Mouse (Mus musculus) limb, embryonic 13.5 days (tissue): Measurements from ENCODE around the gene Olfr1420. TPM values are rescaled to one million over a fixed set of nuclear protein-coding genes. Genes with fewer than 3 reads are reported as not detected.
"Not testable (repeated sequence)": the region's sequence is repeated elsewhere in the genome, so short reads cannot be mapped to it uniquely, and the experiment has no call there.

Source experiments
- ATAC-seq: fragments of 200-750 bp; cut with Nextera tagmentation; 2 replicates; pipeline ENCODE4 v1.8.0; 2017; ENCODE audit warnings: low read depth, moderate number of reproducible peaks, moderate TSS enrichment; ENCODE audit not compliant: low FRiP score
- H3K27ac ChIP-seq: fragments of 300-500 bp; sonication (generic); 2 replicates; pipeline ENCODE4 v1.5.1; 2015; ENCODE audit warnings: inconsistent platforms, mild to moderate bottlenecking, moderate library complexity
- H3K27me3 ChIP-seq: fragments of 300-500 bp; sonication (generic); 2 replicates; pipeline ENCODE4 v1.6.1; 2015; ENCODE audit warnings: mild to moderate bottlenecking, inconsistent platforms
- H3K36me3 ChIP-seq: fragments of 300-500 bp; sonication (generic); 2 replicates; pipeline ENCODE4 v1.6.1; 2015; ENCODE audit warnings: inconsistent platforms, mild to moderate bottlenecking, moderate library complexity
- H3K4me1 ChIP-seq: fragments of 300-500 bp; sonication (generic); 2 replicates; pipeline ENCODE4 v1.6.1; 2015; ENCODE audit warnings: inconsistent platforms
- H3K4me2 ChIP-seq: fragments of 300-500 bp; sonication (generic); replicated peaks from 2 replicates; pipeline ENCODE4 v1.6.1; 2015; ENCODE audit warnings: inconsistent platforms, mild to moderate bottlenecking, moderate library complexity
- H3K4me3 ChIP-seq: fragments of 300-500 bp; sonication (generic); 2 replicates; pipeline ENCODE4 v1.5.1; 2015; ENCODE audit warnings: moderate library complexity, mild to moderate bottlenecking, inconsistent platforms
- H3K9ac ChIP-seq: fragments of 300-500 bp; sonication (generic); 2 replicates; pipeline ENCODE4 v1.6.1; 2015; ENCODE audit warnings: mild to moderate bottlenecking, inconsistent platforms
- H3K9me3 ChIP-seq: fragments of 300-500 bp; sonication (generic); 2 replicates; pipeline ENCODE4 v1.6.1; 2016; ENCODE audit warnings: inconsistent platforms
- WGBS: fragments of 180-500 bp; shearing (Covaris S2); methylation state at CpG from one replicate; pipeline ENCODE4 v1.1.7; 2015; 5-methylcytosine and 5-hydroxymethylcytosine counted together
- microRNA-seq: library from miRNA; unstranded; fragments of <30 nt; microRNA quantifications from one replicate; pipeline ENCODE4, GENCODE M21; 2016
- polyA plus RNA-seq: library from polyadenylated mRNA; unstranded; fragments of >200 nt; fragmentation: Nextera tagmentation; extraction: Ambion mirVana; gene quantifications from 2 replicates; pipeline ENCODE4 v1.2.1, GENCODE M21; 2015

The Olfr1420 gene
- polyA plus RNA-seq, 1 experiment from 2014 or later = not detected

DNA sequence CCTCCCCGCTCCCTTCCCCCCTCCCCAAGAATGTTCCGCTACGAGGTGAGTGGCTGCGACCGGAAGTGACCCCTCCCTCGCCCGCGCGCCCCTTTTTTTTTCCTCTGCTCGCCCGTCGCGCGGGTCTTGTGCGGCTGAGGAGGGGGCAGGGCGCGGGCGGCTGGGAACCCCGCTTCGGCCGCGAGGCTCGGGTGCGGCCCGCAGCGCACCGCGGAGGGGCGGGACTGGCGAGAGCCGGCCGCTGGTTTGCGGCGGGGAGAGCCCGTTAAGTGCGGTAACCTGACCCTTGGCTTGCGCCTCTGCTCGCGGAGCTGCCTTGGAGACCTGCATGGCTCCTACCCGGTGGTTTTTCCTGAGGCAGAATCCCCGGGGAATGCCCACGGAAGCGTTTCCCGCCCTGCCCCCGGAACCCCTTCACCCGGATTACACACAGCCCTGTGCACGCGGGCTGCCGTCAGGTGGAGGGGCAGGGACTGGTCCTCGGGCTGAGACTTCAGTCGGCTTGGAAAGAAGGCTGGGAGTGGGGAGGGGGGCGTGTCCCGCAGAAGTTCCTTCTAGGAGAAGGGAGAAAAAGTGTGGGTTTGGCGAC, 26.3 kb downstream of the Olfr1420 start:
- H3K27me3 ChIP-seq = no peaks in the 10 kb centered on the region
- H3K4me1 ChIP-seq = peaks cover 13% of the 10 kb centered on the region
- WGBS = under 1% methylated on average over 37 of the region's 54 CpGs
- peak; percentile 60 for ATAC-seq
- peak overlapping the region; percentile 80 for H3K4me3 ChIP-seq
- no peaks in the 10 kb centered on the region for H3K9me3 ChIP-seq
- H3K27ac ChIP-seq = peak overlapping the region; percentile 94
- peak overlapping the region; percentile 86 for H3K9ac ChIP-seq
- peaks cover 21% of the 10 kb centered on the region for H3K36me3 ChIP-seq
- peak overlapping the region; percentile 71 for H3K4me2 ChIP-seq

DNA sequence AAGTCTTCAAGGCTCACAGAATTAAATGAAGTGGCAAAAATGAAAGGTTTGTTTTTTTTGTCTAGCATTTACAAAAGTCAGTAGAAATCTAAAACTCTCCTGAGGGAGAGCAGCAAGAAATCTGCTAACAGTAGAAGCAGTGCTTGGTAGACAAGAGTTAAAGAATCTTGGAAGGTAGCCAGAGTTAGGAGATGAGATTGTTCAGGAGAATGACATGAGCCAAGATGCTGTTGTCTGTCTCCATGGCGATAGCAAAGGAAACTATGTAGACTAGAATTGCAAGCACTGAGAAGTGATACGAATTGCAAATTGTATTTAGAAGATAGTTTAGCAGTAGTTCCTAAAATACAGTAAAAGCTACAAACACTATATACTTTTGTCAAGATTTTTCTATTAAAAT, 29.4 kb downstream of the Olfr1420 start:
- H3K9ac ChIP-seq = no peak overlapping the region
- H3K4me1 ChIP-seq = peaks cover 13% of the 10 kb centered on the region
- WGBS = 73% methylated on average over 2 of the region's 2 CpGs
- H3K9me3 ChIP-seq = no peaks in the 10 kb centered on the region
- H3K27me3 ChIP-seq = no peaks in the 10 kb centered on the region
- no peak for ATAC-seq
- H3K4me2 ChIP-seq = no peak overlapping the region
- H3K27ac ChIP-seq = no peak overlapping the region
- H3K4me3 ChIP-seq = no peak overlapping the region
- H3K36me3 ChIP-seq = peaks cover 35% of the 10 kb centered on the region

DNA sequence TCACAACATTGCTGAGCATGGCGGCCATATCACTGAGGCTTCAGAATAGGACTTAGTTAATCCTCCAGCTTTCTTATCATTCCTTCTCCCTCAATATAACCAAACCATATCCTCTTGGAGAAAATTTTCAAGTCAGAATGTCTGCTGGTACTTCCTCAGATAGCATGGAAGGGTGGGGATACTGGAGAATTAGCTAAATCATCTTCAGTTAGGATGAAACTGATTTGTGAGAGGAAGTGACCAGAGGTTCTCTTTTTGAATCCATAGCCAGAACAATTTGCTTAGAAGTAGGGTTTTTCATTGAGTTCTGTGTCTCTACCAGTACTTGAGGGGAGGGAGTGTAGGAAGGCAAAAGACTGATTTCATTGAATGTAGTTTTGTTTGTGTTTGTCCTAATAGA, 35.7 kb downstream of the Olfr1420 start:
- H3K27ac ChIP-seq = no peak overlapping the region
- H3K36me3 ChIP-seq = peaks cover 69% of the 10 kb centered on the region
- no peak overlapping the region for H3K4me2 ChIP-seq
- H3K4me1 ChIP-seq = no peaks in the 10 kb centered on the region
- no peaks in the 10 kb centered on the region for H3K9me3 ChIP-seq
- H3K4me3 ChIP-seq = no peak overlapping the region
- no peaks in the 10 kb centered on the region for H3K27me3 ChIP-seq
- no peak overlapping the region for H3K9ac ChIP-seq
- no peak for ATAC-seq
- WGBS = 90% methylated on average over 1 of the region's 1 CpGs

DNA sequence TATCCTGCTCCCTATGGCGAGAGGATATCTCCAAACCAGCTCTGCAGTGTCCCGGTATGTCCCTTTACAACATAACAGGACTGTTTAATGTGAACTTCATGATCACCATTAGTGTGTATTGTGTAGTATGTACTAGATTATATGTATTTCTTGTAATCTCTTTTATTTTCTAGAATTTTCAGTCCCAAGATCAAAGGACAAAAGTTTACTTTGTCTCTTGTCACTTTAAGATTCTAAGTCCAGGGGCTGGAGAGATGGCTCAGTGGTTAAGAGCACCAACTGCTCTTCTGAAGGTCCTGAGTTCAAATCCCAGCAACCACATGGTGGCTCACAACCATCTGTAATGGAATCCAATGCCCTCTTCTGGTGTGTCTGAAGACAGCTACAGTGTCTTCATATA, 36.1 kb downstream of the Olfr1420 start:
- H3K4me3 ChIP-seq, H3K4me1 ChIP-seq, H3K27me3 ChIP-seq, H3K4me2 ChIP-seq, H3K9me3 ChIP-seq, H3K9ac ChIP-seq, H3K27ac ChIP-seq, ATAC-seq: not testable (repeated sequence)
- 96% methylated on average over 2 of the region's 2 CpGs for WGBS
- peaks cover 69% of the 10 kb centered on the region for H3K36me3 ChIP-seq

DNA sequence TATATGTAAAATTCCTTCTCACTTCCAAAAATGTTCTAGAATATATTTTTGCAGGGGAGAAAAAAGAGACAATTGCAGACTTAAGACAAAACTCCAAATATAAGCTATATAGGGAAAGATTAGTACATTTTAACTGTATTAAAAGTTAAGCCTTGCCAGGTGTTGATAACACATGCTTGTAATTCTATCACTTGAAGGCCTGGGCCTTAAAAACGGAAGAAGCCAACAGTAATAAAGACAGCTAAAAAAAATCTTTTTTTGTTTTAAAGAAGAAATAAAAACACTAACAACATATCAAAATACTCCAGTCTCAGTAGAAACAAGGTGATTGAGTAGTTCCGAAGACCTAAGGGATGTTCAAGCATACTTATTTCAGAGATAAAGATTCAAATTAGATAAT, 40.0 kb downstream of the Olfr1420 start:
- no peaks in the 10 kb centered on the region for H3K27me3 ChIP-seq
- H3K9ac ChIP-seq = no peak overlapping the region
- no peak overlapping the region for H3K4me3 ChIP-seq
- no peaks in the 10 kb centered on the region for H3K4me1 ChIP-seq
- no peak for ATAC-seq
- H3K36me3 ChIP-seq = peaks cover 84% of the 10 kb centered on the region
- 78% methylated on average over 2 of the region's 2 CpGs for WGBS
- no peaks in the 10 kb centered on the region for H3K9me3 ChIP-seq
- no peak overlapping the region for H3K4me2 ChIP-seq
- no peak overlapping the region for H3K27ac ChIP-seq

DNA sequence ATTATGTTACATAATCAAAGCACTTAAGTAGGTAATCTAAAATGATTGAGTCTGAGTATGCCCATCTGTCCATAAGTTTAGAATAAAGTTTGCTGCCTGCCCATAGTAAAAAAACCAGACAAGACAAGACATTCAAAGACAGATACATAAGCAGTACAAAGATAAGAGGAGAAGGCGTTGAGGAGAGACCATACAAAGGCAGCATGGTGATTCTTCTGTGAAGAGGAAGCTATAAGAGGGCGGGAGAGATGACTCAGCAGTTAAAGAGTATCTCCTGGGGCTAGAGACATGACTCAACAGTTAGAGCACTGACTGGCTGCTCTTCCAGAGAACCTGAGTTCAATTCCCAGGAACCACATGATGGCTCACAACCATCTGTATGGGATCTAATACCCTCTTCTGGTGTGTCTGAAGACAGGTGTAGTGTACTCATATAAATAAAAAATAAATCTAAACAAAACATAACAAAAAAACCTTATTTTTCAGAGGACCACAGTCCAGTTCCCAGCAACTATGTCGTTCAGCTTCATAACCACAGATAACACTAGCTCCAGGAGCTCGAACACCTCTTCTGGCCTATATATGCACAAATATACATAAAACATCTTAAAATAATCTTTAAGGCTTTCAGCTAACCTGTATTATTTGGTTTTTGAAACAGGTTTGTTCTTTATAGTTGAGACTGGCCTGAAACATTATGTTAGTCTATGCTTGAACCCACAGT, 41.8 kb downstream of the Olfr1420 start:
- peaks cover 84% of the 10 kb centered on the region for H3K36me3 ChIP-seq
- no peaks in the 10 kb centered on the region for H3K4me1 ChIP-seq
- no peak overlapping the region for H3K27ac ChIP-seq
- H3K27me3 ChIP-seq = no peaks in the 10 kb centered on the region
- ATAC-seq = no peak
- WGBS = 92% methylated on average over 4 of the region's 4 CpGs
- no peak overlapping the region for H3K4me3 ChIP-seq
- no peaks in the 10 kb centered on the region for H3K9me3 ChIP-seq
- H3K9ac ChIP-seq = no peak overlapping the region
- H3K4me2 ChIP-seq = no peak overlapping the region

DNA sequence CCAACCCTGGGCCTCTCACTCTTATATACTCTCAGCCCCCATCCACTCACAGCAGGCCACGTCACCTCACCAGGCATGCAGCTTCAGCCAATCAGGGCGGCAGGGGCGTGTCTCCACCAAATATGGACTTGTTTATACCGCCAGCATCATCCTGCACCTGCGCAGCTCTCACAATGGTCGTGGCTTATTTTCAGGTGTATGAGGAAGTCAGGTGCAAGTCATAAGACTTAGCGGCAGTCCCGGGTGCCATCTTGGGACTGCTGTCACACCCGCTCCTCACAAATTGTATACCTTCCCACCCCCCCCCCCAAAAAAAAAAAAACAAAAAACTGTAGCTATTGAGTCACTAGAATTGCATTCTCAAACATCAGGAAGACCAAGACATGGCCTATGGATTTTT, 60.1 kb downstream of the Olfr1420 start:
- WGBS = 93% methylated on average over 9 of the region's 9 CpGs

More for the DNA sequence above, 60.1 kb downstream of the Olfr1420 start:
- not testable (repeated sequence) for H3K27ac ChIP-seq, H3K4me1 ChIP-seq, H3K9ac ChIP-seq, H3K4me3 ChIP-seq, H3K27me3 ChIP-seq, H3K4me2 ChIP-seq, H3K9me3 ChIP-seq, ATAC-seq
- peaks cover 38% of the 10 kb centered on the region for H3K36me3 ChIP-seq

Small RNA genes lying within 50 kb of the gene (microRNA-seq; reads per million reads assigned to microRNA genes)
- gene Mir6994 = 3.8 reads per million, percentile 17 among the genes with 10 or more reads in this experiment

Other genes with a start within 250 kb of the Olfr1420 start
- gene Ms4a3, start 245.7 kb upstream of the Olfr1420 start, polyA plus RNA-seq = not detected in 2 replicates
- gene Oosp2, start 226.0 kb upstream of the Olfr1420 start, polyA plus RNA-seq = not detected in 2 replicates
- not detected in 2 replicates for gene Oosp1, start 195.4 kb upstream of the Olfr1420 start, polyA plus RNA-seq
- gene Oosp3, start 189.5 kb upstream of the Olfr1420 start, polyA plus RNA-seq = not detected in 2 replicates
- not detected in 2 replicates for gene Gif, start 139.0 kb upstream of the Olfr1420 start, polyA plus RNA-seq
- gene Mrpl16, start 116.2 kb upstream of the Olfr1420 start, polyA plus RNA-seq = 42.8 and 46.0 TPM in 2 replicates
- gene Stx3, start 67.2 kb upstream of the Olfr1420 start, polyA plus RNA-seq = 5.4 TPM in 2 replicates
- not detected in 2 replicates for gene Olfr1417, start 47.3 kb upstream of the Olfr1420 start, polyA plus RNA-seq
- gene Olfr1418, start 25.5 kb upstream of the Olfr1420 start, polyA plus RNA-seq = not detected in 2 replicates
- not detected in 2 replicates for gene Olfr1419, start 11.5 kb upstream of the Olfr1420 start, polyA plus RNA-seq
- gene Patl1, start 25.8 kb downstream of the Olfr1420 start, polyA plus RNA-seq = 16.7 and 19.5 TPM in 2 replicates
- 5.1 and 5.3 TPM in 2 replicates for gene Osbp, start 79.4 kb downstream of the Olfr1420 start, polyA plus RNA-seq
- not detected in 2 replicates for gene Olfr1423, start 154.8 kb downstream of the Olfr1420 start, polyA plus RNA-seq
- not detected in 2 replicates for gene Olfr1424, start 176.1 kb downstream of the Olfr1420 start, polyA plus RNA-seq
- not detected in 2 replicates for gene Olfr1425, start 191.2 kb downstream of the Olfr1420 start, polyA plus RNA-seq
- gene Olfr1426, start 205.4 kb downstream of the Olfr1420 start, polyA plus RNA-seq = not detected in 2 replicates
- gene Olfr1427, start 216.8 kb downstream of the Olfr1420 start, polyA plus RNA-seq = not detected in 2 replicates
- not detected in 2 replicates for gene Olfr1428, start 229.3 kb downstream of the Olfr1420 start, polyA plus RNA-seq
- gene Olfr76, start 236.6 kb downstream of the Olfr1420 start, polyA plus RNA-seq = not detected in 2 replicates